Mouse (Mus musculus): ENCODE data around the gene Chd3.

Gene Chd3

GRCm38 (mm10) chr11:69366855-69367615, 2.2 kb downstream of the Chd3 start:
- peak; percentile 58 for DNase-seq (ENCODE audit: low read depth, low spot score)

GRCm38 (mm10) chr11:69366157-69366854, 2.9 kb downstream of the Chd3 start:
- DNase-seq (ENCODE audit: low read depth, low spot score), result peak; percentile 78

GRCm38 (mm10) chr11:69365722-69366121, 3.5 kb downstream of the Chd3 start:
- no peak for DNase-seq (ENCODE audit: low read depth, low spot score)

- DNase-seq (ENCODE audit: low read depth, low spot score), result no peak
These were observed 4.3 kb downstream of the Chd3 start for GRCm38 (mm10) chr11:69364910-69365309.

GRCm38 (mm10) chr11:69364376-69364775, 4.8 kb downstream of the Chd3 start:
- no peak for DNase-seq (ENCODE audit: low read depth, low spot score)

- DNase-seq (ENCODE audit: low read depth, low spot score), result no peak
These were observed 6.7 kb downstream of the Chd3 start for GRCm38 (mm10) chr11:69362479-69362878.

GRCm38 (mm10) chr11:69362021-69362420, 7.2 kb downstream of the Chd3 start:
- DNase-seq (ENCODE audit: low read depth, low spot score), result no peak

- DNase-seq (ENCODE audit: low read depth, low spot score), result no peak
These were observed 11.5 kb downstream of the Chd3 start for GRCm38 (mm10) chr11:69357690-69358089.

- DNase-seq (ENCODE audit: low read depth, low spot score), result no peak
These were observed 12.7 kb downstream of the Chd3 start for GRCm38 (mm10) chr11:69356544-69356943.

GRCm38 (mm10) chr11:69346441-69346840, 22.8 kb downstream of the Chd3 start:
- DNase-seq (ENCODE audit: low read depth, low spot score), result no peak

- peak; percentile 75 for DNase-seq (ENCODE audit: low read depth, low spot score)
These were observed 28.8 kb downstream of the Chd3 start, which contains the start of gene Rnf227 for GRCm38 (mm10) chr11:69340161-69341131. TSS of gene Rnf227 (plus strand) at chr11:69340461.

GRCm38 (mm10) chr11:69334796-69335195, 34.4 kb downstream of the Chd3 start:
- no peak for DNase-seq (ENCODE audit: low read depth, low spot score)

- DNase-seq (ENCODE audit: low read depth, low spot score), result no peak
These were observed 35.3 kb downstream of the Chd3 start for GRCm38 (mm10) chr11:69333922-69334321.

GRCm38 (mm10) chr11:69332713-69333253, 36.4 kb downstream of the Chd3 start:
- DNase-seq (ENCODE audit: low read depth, low spot score), result no peak

GRCm38 (mm10) chr11:69331929-69332405, 37.2 kb downstream of the Chd3 start:
- DNase-seq (ENCODE audit: low read depth, low spot score), result peak; percentile 68

- DNase-seq (ENCODE audit: low read depth, low spot score), result peak; percentile 85
These were observed 38.1 kb downstream of the Chd3 start for GRCm38 (mm10) chr11:69331152-69331551.

- DNase-seq (ENCODE audit: low read depth, low spot score), result no peak
These were observed 40.7 kb downstream of the Chd3 start for GRCm38 (mm10) chr11:69328517-69328916.

GRCm38 (mm10) chr11:69327648-69328047, 41.6 kb downstream of the Chd3 start:
- no peak for DNase-seq (ENCODE audit: low read depth, low spot score)

GRCm38 (mm10) chr11:69327157-69327442, 42.1 kb downstream of the Chd3 start:
- DNase-seq (ENCODE audit: low read depth, low spot score), result no peak

- DNase-seq (ENCODE audit: low read depth, low spot score), result peak; percentile 39
These were observed 42.6 kb downstream of the Chd3 start for GRCm38 (mm10) chr11:69326408-69327156.

Data from ES-CJ7 (cell line).